9 mouse cellular contexts compared by ENCODE assay signal in genomic region chr2:37925413-37926132, GRCm38 (mm10).
DNase-seq lines count a peak whose midpoint lies in the region; ATAC-seq and TF ChIP-seq lines count a peak whose summit lies in the region.
"Had no signal": no experiment of that assay in that cellular context is flagged by ENCODE, and none has a peak within 500 bp of the region (broad histone marks: within the 10 kb centered on the region; RNA-seq: fewer than 3 reads in every experiment).

No protein-coding gene starts in this region.

- H3K4me2 ChIP-seq in liver, embryonic 12.5 days = no peak overlapping the region
- H3K4me2 ChIP-seq in forebrain, embryonic 13.5 days = no peak overlapping the region
- H3K4me2 ChIP-seq: liver, embryonic 15.5 days had no signal

- no peak for TF ChIP-seq POLR2A in liver, adult 2 months (IDR thresholded peaks at IDR 0.05; ENCODE audit: extremely low read depth, insufficient read depth, low read length)

- no peaks in the 10 kb centered on the region for H3K9me3 ChIP-seq in liver, embryonic 12.5 days (replicated peaks)
- H3K9me3 ChIP-seq in forebrain, embryonic 13.5 days (replicated peaks) = no peaks in the 10 kb centered on the region
- H3K9me3 ChIP-seq: liver, embryonic 15.5 days had no signal

- peak; percentile 48 for TF ChIP-seq CTCF in liver, adult 2 months (IDR thresholded peaks at IDR 0.05; ENCODE audit: low read depth, low read length)

- DNase-seq in adrenal gland, postnatal 10 days = peak; percentile 69
- no peak for DNase-seq in adrenal gland, adult 8-10 months
- no peak for DNase-seq in liver, adult 2 months (ENCODE audit: extremely low read depth, low read depth, low spot score)
- peak; percentile 32 to 56 for DNase-seq in adrenal gland, postnatal 36 days
- peak; percentile 61 for DNase-seq in left cerebral cortex, postnatal 4 days
- peak; percentile 75 for DNase-seq in right cerebral cortex, postnatal 4 days

- H3K4me3 ChIP-seq in liver, adult 2 months (ENCODE audit: insufficient read depth, low read depth, low read length) = no peak overlapping the region
- H3K4me3 ChIP-seq in liver, embryonic 12.5 days = no peak overlapping the region
- H3K4me3 ChIP-seq in forebrain, embryonic 13.5 days = no peak overlapping the region
- H3K4me3 ChIP-seq: liver, embryonic 15.5 days had no signal

- no peak for ATAC-seq in liver, embryonic 12.5 days
- peak; percentile 61 for ATAC-seq in forebrain, embryonic 13.5 days

- no peak overlapping the region for H3K27ac ChIP-seq in liver, adult 2 months (replicated peaks; ENCODE audit: insufficient read depth, low read depth, low read length)
- no peak overlapping the region for H3K27ac ChIP-seq in liver, embryonic 12.5 days
- no peak overlapping the region for H3K27ac ChIP-seq in forebrain, embryonic 13.5 days
- H3K27ac ChIP-seq: liver, embryonic 15.5 days had no signal

- WGBS in liver, adult 2 months = 64% methylated on average over 6 of the region's 6 CpGs
- 44% methylated on average over 6 of the region's 6 CpGs for WGBS in liver, embryonic 12.5 days (ENCODE audit: insufficient replicate concordance)
- 15% methylated on average over 6 of the region's 6 CpGs for WGBS in forebrain, embryonic 13.5 days

- intact Hi-C loops in left cerebral cortex, postnatal 4 days (cut with DNase I) = loop anchor here (5.0 to 10.0 kb wide), 2 partner anchors 111 to 427 kb away; no protein-coding TSS in a partner anchor

- H3K4me1 ChIP-seq in liver, adult 2 months (ENCODE audit: control insufficient read depth, insufficient read depth, low read length) = no peaks in the 10 kb centered on the region
- H3K4me1 ChIP-seq in liver, embryonic 12.5 days = no peaks in the 10 kb centered on the region
- H3K4me1 ChIP-seq in forebrain, embryonic 13.5 days = peaks cover 21% of the 10 kb centered on the region
- H3K4me1 ChIP-seq: liver, embryonic 15.5 days had no signal

- no peaks in the 10 kb centered on the region for H3K27me3 ChIP-seq in liver, adult 2 months (ENCODE audit: control insufficient read depth, insufficient read depth, low read length)
- no peaks in the 10 kb centered on the region for H3K27me3 ChIP-seq in liver, embryonic 12.5 days (replicated peaks)
- no peaks in the 10 kb centered on the region for H3K27me3 ChIP-seq in forebrain, embryonic 13.5 days
- H3K27me3 ChIP-seq: liver, embryonic 15.5 days had no signal

- H3K9ac ChIP-seq in liver, adult 2 months (ENCODE audit: low read depth, low read length) = no peak overlapping the region
- no peak overlapping the region for H3K9ac ChIP-seq in liver, embryonic 12.5 days
- peak overlapping the region; percentile 43; the same call in 1 of the 2 replicates for H3K9ac ChIP-seq in forebrain, embryonic 13.5 days
- H3K9ac ChIP-seq: liver, embryonic 15.5 days had no signal

- H3K36me3 ChIP-seq in liver, adult 2 months (ENCODE audit: control insufficient read depth, insufficient read depth, low read length) = no peaks in the 10 kb centered on the region; the same call in 1 of the 2 replicates
- no peaks in the 10 kb centered on the region for H3K36me3 ChIP-seq in liver, embryonic 12.5 days
- no peaks in the 10 kb centered on the region for H3K36me3 ChIP-seq in forebrain, embryonic 13.5 days (ENCODE audit: poor library complexity, severe bottlenecking)
- H3K36me3 ChIP-seq: liver, embryonic 15.5 days had no signal

- H3K79me2 ChIP-seq in liver, adult 2 months (ENCODE audit: control insufficient read depth, insufficient read depth, low read length) = no peaks in the 10 kb centered on the region

Comparison
In these comparisons a context has a peak if more than half of its experiments do, and no peak if none do; other contexts are left out.
1. DNase-seq: peak in adrenal gland, postnatal 10 days (single experiment), adrenal gland, postnatal 36 days (2 of 2), left cerebral cortex, postnatal 4 days (single experiment) and right cerebral cortex, postnatal 4 days (single experiment); none in adrenal gland, adult 8-10 months (single experiment) and liver, adult 2 months (single experiment).